Mouse (Mus musculus): ENCODE data around the gene Cdh11. TPM values are rescaled to one million over a fixed set of nuclear protein-coding genes. Genes with fewer than 3 reads are reported as not detected.

Gene Cdh11
- 36.0 and 40.6 TPM in 2 replicates for polyA plus RNA-seq (2015; fragmentation: Nextera tagmentation; extraction: Ambion mirVana)

GRCm38 (mm10) chr8:102785592-102786416 lies at the start of gene Cdh11:
TSS of gene Cdh11 (minus strand) at chr8:102785642.
- WGBS, result 4% methylated on average over 23 of the region's 23 CpGs
- H3K4me3 ChIP-seq (replicated peaks; ENCODE audit: low read length), result peak within 1 kb of the TSS; percentile 80
- H3K9ac ChIP-seq (replicated peaks; ENCODE audit: low read depth, low read length), result peak within 1 kb of the TSS; percentile 88
- ATAC-seq, result no peak
- peak within 1 kb of the TSS; percentile 76 for H3K27ac ChIP-seq (ENCODE audit: low read length)
- H3K36me3 ChIP-seq (ENCODE audit: control insufficient read depth, insufficient read depth), result no peaks in the 10 kb centered on the region
- H3K4me1 ChIP-seq (replicated peaks; ENCODE audit: control insufficient read depth, insufficient read depth, low read length), result peaks cover 21% of the 10 kb centered on the region
- H3K9me3 ChIP-seq (ENCODE audit: control insufficient read depth, low read length), result no peaks in the 10 kb centered on the region
- 0 out of 2 replicates have a peak, but pooled peaks cover 8% of the 10 kb centered on the region for H3K27me3 ChIP-seq (replicated peaks; ENCODE audit: control insufficient read depth, insufficient read depth, low read length)
- peak within 1 kb of the TSS; percentile 91 for H3K4me2 ChIP-seq (ENCODE audit: low read length)

GRCm38 (mm10) chr8:102813959-102814358 lies 28.5 kb upstream of the Cdh11 start:
- no peaks in the 10 kb centered on the region for H3K9me3 ChIP-seq (ENCODE audit: control insufficient read depth, low read length)
- ATAC-seq, result no peak
- H3K36me3 ChIP-seq (ENCODE audit: control insufficient read depth, insufficient read depth), result no peaks in the 10 kb centered on the region
- whole genome bisulfite sequencing, result 17% methylated on average over 5 of the region's 5 CpGs
- H3K27me3 ChIP-seq (replicated peaks; ENCODE audit: control insufficient read depth, insufficient read depth, low read length), result no peaks in the 10 kb centered on the region
- H3K27ac ChIP-seq (ENCODE audit: low read length), result no peak overlapping the region
- H3K4me1 ChIP-seq (replicated peaks; ENCODE audit: control insufficient read depth, insufficient read depth, low read length), result peaks cover 2% of the 10 kb centered on the region; the same call in 1 of the 2 replicates
- no peak overlapping the region for H3K9ac ChIP-seq (replicated peaks; ENCODE audit: low read depth, low read length)
- H3K4me2 ChIP-seq (ENCODE audit: low read length), result no peak overlapping the region
- H3K4me3 ChIP-seq (replicated peaks; ENCODE audit: low read length), result no peak overlapping the region

- Histone ChIP-seq H3K9me3 (ENCODE audit: control insufficient read depth, low read length) (no peaks in the 10 kb centered on the region), H3K4me2 (ENCODE audit: low read length) (no peak overlapping the region), H3K36me3 (ENCODE audit: control insufficient read depth, insufficient read depth) (no peaks in the 10 kb centered on the region), H3K27me3 (replicated peaks; ENCODE audit: control insufficient read depth, insufficient read depth, low read length) (0 out of 2 replicates have a peak, but pooled peaks cover 8% of the 10 kb centered on the region), H3K4me1 (replicated peaks; ENCODE audit: control insufficient read depth, insufficient read depth, low read length) (peaks cover 14% of the 10 kb centered on the region), H3K27ac (ENCODE audit: low read length) (no peak overlapping the region), H3K4me3 (replicated peaks; ENCODE audit: low read length) (no peak overlapping the region), H3K9ac (replicated peaks; ENCODE audit: low read depth, low read length) (no peak overlapping the region)
- WGBS, result 22% methylated on average over 4 of the region's 4 CpGs
- no peak for ATAC-seq
Measured at GRCm38 (mm10) chr8:102790303-102790702, 4.9 kb upstream of the Cdh11 start.

GRCm38 (mm10) chr8:102786467-102787360 lies 1.3 kb upstream of the Cdh11 start:
- no peak for ATAC-seq
- H3K4me1 ChIP-seq (replicated peaks; ENCODE audit: control insufficient read depth, insufficient read depth, low read length), result peaks cover 21% of the 10 kb centered on the region
- 5% methylated on average over 30 of the region's 31 CpGs for WGBS

GRCm38 (mm10) chr8:102784835-102785455 lies 497 bp downstream of the Cdh11 start:
- Histone ChIP-seq H3K4me3 (replicated peaks; ENCODE audit: low read length) (peak overlapping the region; percentile 80), H3K9me3 (ENCODE audit: control insufficient read depth, low read length) (no peaks in the 10 kb centered on the region), H3K36me3 (ENCODE audit: control insufficient read depth, insufficient read depth) (no peaks in the 10 kb centered on the region), H3K4me2 (ENCODE audit: low read length) (peak overlapping the region; percentile 91), H3K27ac (ENCODE audit: low read length) (peak overlapping the region; percentile 76), H3K4me1 (replicated peaks; ENCODE audit: control insufficient read depth, insufficient read depth, low read length) (peaks cover 24% of the 10 kb centered on the region), H3K9ac (replicated peaks; ENCODE audit: low read depth, low read length) (peak overlapping the region; percentile 88), H3K27me3 (replicated peaks; ENCODE audit: control insufficient read depth, insufficient read depth, low read length) (0 out of 2 replicates have a peak, but pooled peaks cover 8% of the 10 kb centered on the region)
- ATAC-seq, result peak; percentile 76
- under 1% methylated on average over 48 of the region's 55 CpGs for WGBS

More at GRCm38 (mm10) chr8:102786467-102787360, 1.3 kb upstream of the Cdh11 start:
- no peaks in the 10 kb centered on the region for H3K36me3 ChIP-seq (ENCODE audit: control insufficient read depth, insufficient read depth)
- H3K4me3 ChIP-seq (replicated peaks; ENCODE audit: low read length), result peak overlapping the region; percentile 80
- H3K9me3 ChIP-seq (ENCODE audit: control insufficient read depth, low read length), result no peaks in the 10 kb centered on the region
- H3K27me3 ChIP-seq (replicated peaks; ENCODE audit: control insufficient read depth, insufficient read depth, low read length), result 0 out of 2 replicates have a peak, but pooled peaks cover 8% of the 10 kb centered on the region
- H3K4me2 ChIP-seq (ENCODE audit: low read length), result peak overlapping the region; percentile 91
- no peak overlapping the region for H3K27ac ChIP-seq (ENCODE audit: low read length)
- peak overlapping the region; percentile 48 for H3K9ac ChIP-seq (replicated peaks; ENCODE audit: low read depth, low read length)

GRCm38 (mm10) chr8:102783821-102784591 lies 1.4 kb downstream of the Cdh11 start:
- H3K27me3 ChIP-seq (replicated peaks; ENCODE audit: control insufficient read depth, insufficient read depth, low read length), result 0 out of 2 replicates have a peak, but pooled peaks cover 8% of the 10 kb centered on the region
- peak overlapping the region; percentile 76 for H3K27ac ChIP-seq (ENCODE audit: low read length)
- H3K4me1 ChIP-seq (replicated peaks; ENCODE audit: control insufficient read depth, insufficient read depth, low read length), result peaks cover 27% of the 10 kb centered on the region
- peak overlapping the region; percentile 80 for H3K4me3 ChIP-seq (replicated peaks; ENCODE audit: low read length)
- H3K9me3 ChIP-seq (ENCODE audit: control insufficient read depth, low read length), result no peaks in the 10 kb centered on the region
- H3K36me3 ChIP-seq (ENCODE audit: control insufficient read depth, insufficient read depth), result no peaks in the 10 kb centered on the region
- peak overlapping the region; percentile 88 for H3K9ac ChIP-seq (replicated peaks; ENCODE audit: low read depth, low read length)
- ATAC-seq, result peak; percentile 64
- peak overlapping the region; percentile 91 for H3K4me2 ChIP-seq (ENCODE audit: low read length)
- WGBS, result under 1% methylated on average over 42 of the region's 42 CpGs

GRCm38 (mm10) chr8:102782707-102783489 lies 2.5 kb downstream of the Cdh11 start:
- Histone ChIP-seq H3K27ac (ENCODE audit: low read length) (peak overlapping the region; percentile 76), H3K9ac (replicated peaks; ENCODE audit: low read depth, low read length) (peak overlapping the region; percentile 88), H3K4me1 (replicated peaks; ENCODE audit: control insufficient read depth, insufficient read depth, low read length) (peaks cover 29% of the 10 kb centered on the region), H3K36me3 (ENCODE audit: control insufficient read depth, insufficient read depth) (no peaks in the 10 kb centered on the region), H3K4me2 (ENCODE audit: low read length) (peak overlapping the region; percentile 91), H3K27me3 (replicated peaks; ENCODE audit: control insufficient read depth, insufficient read depth, low read length) (0 out of 2 replicates have a peak, but pooled peaks cover 5% of the 10 kb centered on the region), H3K4me3 (replicated peaks; ENCODE audit: low read length) (peak overlapping the region; percentile 80), H3K9me3 (ENCODE audit: control insufficient read depth, low read length) (no peaks in the 10 kb centered on the region)
- no peak for ATAC-seq
- 6% methylated on average over 11 of the region's 11 CpGs for WGBS

GRCm38 (mm10) chr8:102780899-102781298 lies 4.5 kb downstream of the Cdh11 start:
- no peaks in the 10 kb centered on the region for H3K9me3 ChIP-seq (ENCODE audit: control insufficient read depth, low read length)
- H3K36me3 ChIP-seq (ENCODE audit: control insufficient read depth, insufficient read depth), result no peaks in the 10 kb centered on the region
- under 1% methylated on average over 12 of the region's 12 CpGs for WGBS
- H3K4me3 ChIP-seq (replicated peaks; ENCODE audit: low read length), result peak overlapping the region; percentile 47
- H3K27me3 ChIP-seq (replicated peaks; ENCODE audit: control insufficient read depth, insufficient read depth, low read length), result 0 out of 2 replicates have a peak, but pooled peaks cover 2% of the 10 kb centered on the region
- H3K4me1 ChIP-seq (replicated peaks; ENCODE audit: control insufficient read depth, insufficient read depth, low read length), result peaks cover 29% of the 10 kb centered on the region
- peak; percentile 24 for ATAC-seq
- peak overlapping the region; percentile 52; the same call in 1 of the 2 replicates for H3K9ac ChIP-seq (replicated peaks; ENCODE audit: low read depth, low read length)
- H3K4me2 ChIP-seq (ENCODE audit: low read length), result peak overlapping the region; percentile 71
- peak overlapping the region; percentile 72 for H3K27ac ChIP-seq (ENCODE audit: low read length)
